Mouse (Mus musculus) CH12.LX (cell line): Measurements from ENCODE around the gene Gm45233. TPM values are rescaled to one million over a fixed set of nuclear protein-coding genes. Genes with fewer than 3 reads are reported as not detected.

ENCODE experiments used
- DNase-seq: peaks from one replicate; pipeline ENCODE4 v3.0.0-alpha.2; 2013; ENCODE audit errors: extremely low read depth
- H3K27ac ChIP-seq: 2 replicates; pipeline ENCODE4 v1.5.1; 2012; ENCODE audit warnings: low read depth, mild to moderate bottlenecking, control low read depth, moderate library complexity; ENCODE audit not compliant: insufficient read depth
- H3K27me3 ChIP-seq: replicated peaks from 2 replicates; pipeline ENCODE3; 2012; ENCODE audit warnings: inconsistent platforms
- H3K36me3 ChIP-seq, 2 experiments: replicated peaks in 1 of 2; 2 replicates each; pipeline versions ENCODE3 to v1.6.1; 2012; ENCODE audit warnings: inconsistent platforms in 1 of 2, low read length in 1 of 2, mild to moderate bottlenecking in 1 of 2, mixed read lengths in 1 of 2, moderate library complexity in 1 of 2; ENCODE audit not compliant: control insufficient read depth in 1 of 2, insufficient read depth in 1 of 2
- H3K4me1 ChIP-seq, 2 experiments: 2 replicates each; pipeline ENCODE4 v1.6.1; 2012; ENCODE audit warnings: inconsistent platforms in 1 of 2, moderate library complexity in 1 of 2; ENCODE audit not compliant: insufficient read depth in 2 of 2, control insufficient read depth in 1 of 2
- H3K4me2 ChIP-seq: 2 replicates; pipeline ENCODE4 v1.6.1; 2012; ENCODE audit warnings: low read depth, mild to moderate bottlenecking, control low read depth; ENCODE audit not compliant: poor library complexity, insufficient read depth, severe bottlenecking
- H3K4me3 ChIP-seq, 3 experiments: fragments of 150-350 bp in 1 of 3; sonication (generic) in 1 of 3; replicated peaks in 1 of 3; 2 replicates each; pipeline versions ENCODE3 to v1.5.1; 2011 to 2012; ENCODE audit warnings: low read depth in 2 of 3, low read length in 2 of 3, mild to moderate bottlenecking in 2 of 3, moderate library complexity in 2 of 3, control low read depth in 1 of 3, improper control_type of control experiment in 1 of 3, inconsistent platforms in 1 of 3, mixed read lengths in 1 of 3; ENCODE audit not compliant: poor library complexity in 1 of 3
- H3K79me2 ChIP-seq: replicated peaks from 2 replicates; pipeline ENCODE4 v1.6.1; 2012; ENCODE audit warnings: mild to moderate bottlenecking, moderate library complexity; ENCODE audit not compliant: control insufficient read depth, poor library complexity, insufficient read depth, severe bottlenecking; ENCODE audit errors: extremely low read depth
- H3K9ac ChIP-seq: 2 replicates; pipeline ENCODE4 v1.6.1; 2012; ENCODE audit warnings: low read depth, mild to moderate bottlenecking, control low read depth, moderate library complexity; ENCODE audit not compliant: insufficient read depth
- H3K9me3 ChIP-seq: replicated peaks from 2 replicates; pipeline ENCODE3; 2012; ENCODE audit warnings: low read length, inconsistent platforms, mixed read lengths
- BHLHE40 ChIP-seq: IDR thresholded peaks from 2 replicates; pipeline ENCODE4 v1.6.1; 2011; ENCODE audit warnings: mild to moderate bottlenecking, low read depth, low read length, improper control_type of control experiment
- CHD1 ChIP-seq: IDR thresholded peaks from 2 replicates; pipeline ENCODE4 v1.6.1; 2012; ENCODE audit warnings: low read depth, low read length, improper control_type of control experiment, inconsistent platforms
- CTCF ChIP-seq, 2 experiments: IDR thresholded peaks in 1 of 2; conservative IDR thresholded peaks in 1 of 2; 2 replicates each; pipeline ENCODE4 v1.5.1; 2011 to 2012; ENCODE audit warnings: low read depth in 2 of 2, low read length in 2 of 2, improper control_type of control experiment in 1 of 2, inconsistent platforms in 1 of 2, mild to moderate bottlenecking in 1 of 2, moderate library complexity in 1 of 2
- EP300 ChIP-seq: IDR thresholded peaks from 2 replicates; pipeline ENCODE4 v1.6.1; 2011; ENCODE audit warnings: low read length, improper control_type of control experiment
- MAFK ChIP-seq: IDR thresholded peaks from 2 replicates; pipeline ENCODE4 v1.6.1; 2011; ENCODE audit warnings: low read length, improper control_type of control experiment; ENCODE audit not compliant: insufficient replicate concordance
- MAX ChIP-seq: IDR thresholded peaks from 2 replicates; pipeline ENCODE4 v1.6.1; 2011; ENCODE audit warnings: low read length, improper control_type of control experiment
- MXI1 ChIP-seq: IDR thresholded peaks from 2 replicates; pipeline ENCODE4 v1.6.1; 2011; ENCODE audit warnings: mild to moderate bottlenecking, low read depth, low read length, improper control_type of control experiment
- NELFE ChIP-seq: IDR thresholded peaks from 2 replicates; pipeline ENCODE4 v1.6.1; 2011; ENCODE audit warnings: low read depth, low read length, improper control_type of control experiment
- POLR2AphosphoS2 ChIP-seq: IDR thresholded peaks from 2 replicates; pipeline ENCODE4 v1.6.1; 2011; ENCODE audit warnings: low read depth, low read length, improper control_type of control experiment
- RAD21 ChIP-seq: IDR thresholded peaks from 2 replicates; pipeline ENCODE4 v1.6.1; 2011; ENCODE audit warnings: low read depth, mild to moderate bottlenecking, low read length, improper control_type of control experiment, moderate library complexity
- RCOR1 ChIP-seq: conservative IDR thresholded peaks from 2 replicates; pipeline ENCODE4 v1.6.1; 2012; ENCODE audit warnings: low read depth, mild to moderate bottlenecking, inconsistent platforms, low read length, improper control_type of control experiment
- SIN3A ChIP-seq: IDR thresholded peaks from 2 replicates; pipeline ENCODE4 v1.6.1; 2012; ENCODE audit warnings: low read length, improper control_type of control experiment, inconsistent platforms
- TBP ChIP-seq: conservative IDR thresholded peaks from 2 replicates; pipeline ENCODE4 v1.6.1; 2011; ENCODE audit warnings: low read depth, low read length, improper control_type of control experiment
- TCF12 ChIP-seq: IDR thresholded peaks from 2 replicates; pipeline ENCODE4 v1.6.1; 2014; ENCODE audit warnings: low read depth, mild to moderate bottlenecking, inconsistent platforms, low read length, improper control_type of control experiment
- USF1 ChIP-seq: IDR thresholded peaks from 2 replicates; pipeline ENCODE4 v1.6.1; 2014; ENCODE audit warnings: low read depth, mild to moderate bottlenecking, inconsistent platforms, low read length, improper control_type of control experiment
- ZC3H11A ChIP-seq: IDR thresholded peaks from 2 replicates; pipeline ENCODE4 v1.6.1; 2012; ENCODE audit warnings: low read depth, mild to moderate bottlenecking, inconsistent platforms, low read length, improper control_type of control experiment
- ZKSCAN1 ChIP-seq: IDR thresholded peaks from 2 replicates; pipeline ENCODE4 v1.6.1; 2012; ENCODE audit warnings: low read depth, inconsistent platforms, low read length, improper control_type of control experiment, borderline replicate concordance
- ZMIZ1 ChIP-seq: IDR thresholded peaks from 2 replicates; pipeline ENCODE4 v1.6.1; 2012; ENCODE audit warnings: low read depth, mild to moderate bottlenecking, inconsistent platforms, low read length, improper control_type of control experiment
- dilution Hi-C: fragments of 300-500 bp; cut with MboI; formaldehyde crosslinking; loops from 2 replicates; pipeline ENCODE4 v1.14.3; 2020; ENCODE audit warnings: low sequenced_read_pairs; ENCODE audit not compliant: extremely low pct_unique_long_range_greater_than_20kb, extremely low pct_ligation_motif_present
- in situ Hi-C: fragments of 300-500 bp; cut with MboI; formaldehyde crosslinking; loops from 3 replicates; pipeline ENCODE4 v1.14.3; 2019; ENCODE audit warnings: low sequenced_read_pairs, low pct_ligation_motif_present, low pct_unique_long_range_greater_than_20kb, mixed read lengths
- polyA plus RNA-seq: library from polyadenylated mRNA; unstranded; fragments of >175 nt; gene quantifications from 2 replicates; pipeline ENCODE4 v1.2.1, GENCODE M21; 2012; ENCODE audit warnings: low read depth; ENCODE audit not compliant: insufficient read length
- total RNA-seq, 2 experiments: library from RNA; depleted of rRNA; stranded (reverse); fragments of 300-350 nt in 1 of 2; fragments of >200 nt in 1 of 2; gene quantifications; 2 replicates each; pipeline ENCODE4 v1.2.3; 2012 to 2014

Gm45233 gene
- total and polyA plus RNA-seq, 3 experiments: 0.66 TPM; not detected in 2

- H3K79me2 ChIP-seq: no peaks in the 10 kb centered on the region
- H3K4me3 ChIP-seq: no peak overlapping the region
- no peaks in the 10 kb centered on the region for H3K9me3 ChIP-seq
- peaks cover 15 to 22% of the 10 kb centered on the region in 2 experiments for H3K4me1 ChIP-seq
- TF ChIP-seq ZC3H11A (no peak), MAFK (no peak), ZMIZ1 (no peak), MXI1 (no peak), TBP (no peak), SIN3A (no peak)
- dilution Hi-C loops (no loop called here), in situ Hi-C loops (loop anchor here (25.0 kb wide), 1 partner anchor 311 kb away; the partner anchor contains the start of genes Klk10, Klk8 and Klk9)
- H3K27ac ChIP-seq: no peak overlapping the region
- DNase-seq: no peak
- no peak overlapping the region for H3K4me2 ChIP-seq
- no peak overlapping the region for H3K9ac ChIP-seq
- peaks cover 25% of the 10 kb centered on the region for H3K27me3 ChIP-seq
- no peaks in the 10 kb centered on the region for H3K36me3 ChIP-seq
Measured at GRCm38 (mm10) chr7:43476376-43476775, 32.4 kb downstream of the Gm45233 start.

- Histone ChIP-seq H3K4me1 (peaks cover 13 to 14% of the 10 kb centered on the region in 2 experiments), H3K4me2 (no peak overlapping the region), H3K79me2 (no peaks in the 10 kb centered on the region), H3K27me3 (peaks cover 46% of the 10 kb centered on the region), H3K9me3 (no peaks in the 10 kb centered on the region), H3K36me3 (no peaks in the 10 kb centered on the region), H3K9ac (no peak overlapping the region), H3K27ac (no peak overlapping the region), H3K4me3 (no peak overlapping the region)
- dilution Hi-C loops (no loop called here), in situ Hi-C loops (loop anchor here (25.0 kb wide), 1 partner anchor 306 kb away; the partner anchor contains the start of genes Klk10, Klk8 and Klk9)
- DNase-seq: no peak
- no peak for TF ChIP-seq USF1
- no peak for TF ChIP-seq RAD21
- TF ChIP-seq ZKSCAN1: no peak
- TF ChIP-seq EP300: no peak
- TF ChIP-seq ZC3H11A: no peak
- TF ChIP-seq POLR2AphosphoS2: no peak
- no peak for TF ChIP-seq NELFE
- TF ChIP-seq MAX: no peak
- TF ChIP-seq CTCF (conservative IDR thresholded peaks at IDR 0.05 in 1 of 2, IDR thresholded peaks at IDR 0.05 in 1 of 2; ENCODE audit: low read depth in 2 of 2, low read length in 2 of 2): no peak
- TF ChIP-seq RCOR1: no peak
- TF ChIP-seq TBP: no peak
- TF ChIP-seq BHLHE40: no peak
- no peak for TF ChIP-seq MAFK
- no peak for TF ChIP-seq CHD1
- TF ChIP-seq TCF12: no peak
Measured at GRCm38 (mm10) chr7:43481191-43481590, 37.3 kb downstream of the Gm45233 start.
